Mouse (Mus musculus) left cerebral cortex, adult 9 months (tissue): ENCODE data around the gene Tox3.

Source experiments
- DNase-seq, 2 experiments: peaks; one replicate each; pipeline ENCODE4 v3.0.0; 2022; ENCODE audit warnings: low spot score in 2 of 2

The Tox3 gene

GRCm38 (mm10) chr8:90243957-90244356 lies 104.2 kb downstream of the Tox3 start:
- no peak for DNase-seq

GRCm38 (mm10) chr8:90242351-90242750 lies 105.8 kb downstream of the Tox3 start:
- DNase-seq, result no peak

GRCm38 (mm10) chr8:90241461-90241860 lies 106.7 kb downstream of the Tox3 start:
- DNase-seq, result no peak

GRCm38 (mm10) chr8:90232501-90232900 lies 115.6 kb downstream of the Tox3 start:
- no peak for DNase-seq

- DNase-seq, result no peak
Measured at GRCm38 (mm10) chr8:90224172-90224571, 124.0 kb downstream of the Tox3 start.

GRCm38 (mm10) chr8:90209105-90210037 lies 138.8 kb downstream of the Tox3 start:
- DNase-seq, result no peak
